Mouse (Mus musculus): ENCODE measurements at regions not wholly inside any gene's neighbourhood (a gene's known extent, or its start where the extent isn't known, plus 50 kb on each side); places are given as distances from the start of the nearest gene placed in this dataset.
A peak's percentile ranks its signal among the peaks of the same experiment; 100 is the strongest.

- no peak for DNase-seq (ENCODE audit: low spot score)
Measured at GRCm38 (mm10) chr6:118330496-118330895, 88.8 kb downstream of the Bms1 start.

- no peak for DNase-seq (ENCODE audit: low spot score)
Measured at GRCm38 (mm10) chr6:118327458-118327857, 91.8 kb downstream of the Bms1 start.

- no peak for DNase-seq (ENCODE audit: low spot score)
Measured at GRCm38 (mm10) chr6:118325681-118326080, 93.6 kb downstream of the Bms1 start.

GRCm38 (mm10) chr6:118324559-118324958, 94.7 kb downstream of the Bms1 start:
- DNase-seq (ENCODE audit: low spot score), result no peak

- no peak for DNase-seq (ENCODE audit: low spot score)
Measured at GRCm38 (mm10) chr6:118323052-118323451, 96.2 kb downstream of the Bms1 start.

- no peak for DNase-seq (ENCODE audit: low spot score)
Measured at GRCm38 (mm10) chr6:118322631-118323030, 96.6 kb downstream of the Bms1 start.

- DNase-seq (ENCODE audit: low spot score), result no peak
Measured at GRCm38 (mm10) chr6:118322061-118322460, 97.2 kb downstream of the Bms1 start.

- DNase-seq (ENCODE audit: low spot score), result no peak
Measured at GRCm38 (mm10) chr6:118320021-118320525, 99.2 kb downstream of the Bms1 start.

- no peak for DNase-seq (ENCODE audit: low spot score)
Measured at GRCm38 (mm10) chr6:118315881-118316280, 103.4 kb downstream of the Bms1 start.

GRCm38 (mm10) chr6:118314941-118315687, 104.2 kb downstream of the Bms1 start:
- DNase-seq (ENCODE audit: low spot score), result peak; percentile 15

GRCm38 (mm10) chr6:118311081-118311480, 108.2 kb downstream of the Bms1 start:
- no peak for DNase-seq (ENCODE audit: low spot score)

GRCm38 (mm10) chr6:118309923-118310322, 109.4 kb downstream of the Bms1 start:
- DNase-seq (ENCODE audit: low spot score), result no peak

- no peak for DNase-seq (ENCODE audit: low spot score)
Measured at GRCm38 (mm10) chr6:118308586-118308985, 110.7 kb downstream of the Bms1 start.

GRCm38 (mm10) chr6:118307481-118307880, 110.0 kb upstream of the Ret start:
- no peak for DNase-seq (ENCODE audit: low spot score)

GRCm38 (mm10) chr6:118305209-118305608, 107.7 kb upstream of the Ret start:
- no peak for DNase-seq (ENCODE audit: low spot score)

- DNase-seq (ENCODE audit: low spot score), result no peak
Measured at GRCm38 (mm10) chr6:118302783-118303350, 105.3 kb upstream of the Ret start.

GRCm38 (mm10) chr6:118301880-118302782, 104.6 kb upstream of the Ret start:
- no peak for DNase-seq (ENCODE audit: low spot score)

- DNase-seq (ENCODE audit: low spot score), result no peak
Measured at GRCm38 (mm10) chr6:118300781-118301180, 103.3 kb upstream of the Ret start.

GRCm38 (mm10) chr6:118297576-118297975, 100.1 kb upstream of the Ret start:
- no peak for DNase-seq (ENCODE audit: low spot score)

GRCm38 (mm10) chr6:118293986-118294385, 96.5 kb upstream of the Ret start:
- DNase-seq (ENCODE audit: low spot score), result no peak

GRCm38 (mm10) chr6:118292928-118293327, 95.4 kb upstream of the Ret start:
- no peak for DNase-seq (ENCODE audit: low spot score)

GRCm38 (mm10) chr6:118292272-118292671, 94.8 kb upstream of the Ret start:
- DNase-seq (ENCODE audit: low spot score), result no peak
